Mouse (Mus musculus): Measurements from ENCODE around the gene Car10. TPM values are rescaled to one million over a fixed set of nuclear protein-coding genes. Genes with fewer than 3 reads are reported as not detected.

Car10 gene
- polyA plus RNA-seq, 1 experiment, result not detected

DNA sequence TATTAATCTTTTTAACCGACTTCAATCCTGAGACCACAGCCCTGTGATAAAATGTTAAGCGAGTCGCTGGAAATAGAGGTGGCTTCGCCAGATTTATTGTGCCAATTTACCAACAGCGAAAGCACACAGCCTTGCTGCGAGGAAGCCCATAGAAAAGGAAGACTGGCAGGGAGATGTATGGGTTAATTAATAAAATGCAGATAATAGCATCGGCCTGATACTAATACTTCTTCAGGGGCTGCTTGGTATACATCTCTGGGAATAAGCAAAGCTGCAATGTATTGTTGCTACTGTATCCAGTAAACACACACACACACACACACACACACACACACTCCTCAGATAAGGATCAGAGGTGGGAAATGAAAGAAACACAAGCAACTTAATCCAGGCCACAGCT, 462.7 kb downstream of the Car10 start:
- no peaks in the 10 kb centered on the region for H3K36me3 ChIP-seq (ENCODE audit: control insufficient read depth, insufficient read depth, low read length)
- 79% methylated on average over 7 of the region's 7 CpGs for WGBS
- H3K4me3 ChIP-seq (ENCODE audit: low read depth, low read length), result no peak overlapping the region
- no peak overlapping the region for H3K27ac ChIP-seq (ENCODE audit: insufficient read depth, low read depth, low read length)
- no peaks in the 10 kb centered on the region for H3K27me3 ChIP-seq (ENCODE audit: control insufficient read depth, insufficient read depth, low read length)
- no peaks in the 10 kb centered on the region for H3K4me1 ChIP-seq (ENCODE audit: control insufficient read depth, insufficient read depth, insufficient read length, low read length)
- TF ChIP-seq CTCF (IDR thresholded peaks at IDR 0.05; ENCODE audit: extremely low read depth, insufficient read length, insufficient replicate concordance, low read depth, low read length) (no peak), POLR2A (IDR thresholded peaks at IDR 0.05; ENCODE audit: low read depth, low read length) (no peak)

DNA sequence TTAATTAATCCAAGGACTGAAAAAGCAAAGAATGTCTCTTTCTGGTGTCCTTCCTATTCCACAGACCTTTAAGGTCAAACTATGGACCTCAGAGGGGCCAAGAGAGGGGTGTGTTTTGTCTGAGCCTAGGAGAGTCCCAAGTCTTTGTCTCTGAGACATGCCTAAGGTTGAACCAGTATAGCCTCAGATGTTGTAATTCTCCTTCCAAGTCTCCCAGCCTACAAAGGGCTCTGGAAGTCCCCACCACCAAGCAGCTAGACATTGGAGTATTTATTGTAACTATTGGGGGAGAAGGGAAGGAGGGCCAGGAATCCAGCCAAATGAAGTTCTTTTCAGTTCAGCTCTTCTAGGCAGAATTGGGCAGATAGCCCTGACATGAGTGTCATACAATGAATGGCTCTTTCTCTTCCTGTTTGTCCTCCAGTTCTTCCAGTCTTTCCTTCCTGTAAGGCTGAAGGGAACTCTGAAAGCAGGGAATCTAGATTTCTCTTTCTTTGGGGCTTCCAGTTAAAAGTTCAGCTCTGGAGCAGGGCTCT, 464.6 kb downstream of the Car10 start:
- Histone ChIP-seq H3K27ac (ENCODE audit: insufficient read depth, low read depth, low read length) (no peak overlapping the region), H3K36me3 (ENCODE audit: control insufficient read depth, insufficient read depth, low read length) (no peaks in the 10 kb centered on the region), H3K4me3 (ENCODE audit: low read depth, low read length) (no peak overlapping the region), H3K4me1 (ENCODE audit: control insufficient read depth, insufficient read depth, insufficient read length, low read length) (no peaks in the 10 kb centered on the region), H3K27me3 (ENCODE audit: control insufficient read depth, insufficient read depth, low read length) (no peaks in the 10 kb centered on the region)
- no peak for TF ChIP-seq POLR2A (IDR thresholded peaks at IDR 0.05; ENCODE audit: low read depth, low read length)
- TF ChIP-seq CTCF (IDR thresholded peaks at IDR 0.05; ENCODE audit: extremely low read depth, insufficient read length, insufficient replicate concordance, low read depth, low read length), result no peak

- H3K4me3 ChIP-seq (ENCODE audit: low read depth, low read length), result no peak overlapping the region
- no peaks in the 10 kb centered on the region for H3K27me3 ChIP-seq (ENCODE audit: control insufficient read depth, insufficient read depth, low read length)
- TF ChIP-seq POLR2A (IDR thresholded peaks at IDR 0.05; ENCODE audit: low read depth, low read length) (no peak), CTCF (IDR thresholded peaks at IDR 0.05; ENCODE audit: extremely low read depth, insufficient read length, insufficient replicate concordance, low read depth, low read length) (no peak)
- H3K4me1 ChIP-seq (ENCODE audit: control insufficient read depth, insufficient read depth, insufficient read length, low read length), result no peaks in the 10 kb centered on the region
- WGBS, result 78% methylated on average over 3 of the region's 3 CpGs
- no peak overlapping the region for H3K27ac ChIP-seq (ENCODE audit: insufficient read depth, low read depth, low read length)
- H3K36me3 ChIP-seq (ENCODE audit: control insufficient read depth, insufficient read depth, low read length), result no peaks in the 10 kb centered on the region
These were observed 467.9 kb downstream of the Car10 start for GRCm38 (mm10) chr11:93565756-93566155.

- no peaks in the 10 kb centered on the region for H3K36me3 ChIP-seq (ENCODE audit: control insufficient read depth, insufficient read depth, low read length)
- WGBS, result 80% methylated on average over 11 of the region's 11 CpGs
- H3K4me1 ChIP-seq (ENCODE audit: control insufficient read depth, insufficient read depth, insufficient read length, low read length), result no peaks in the 10 kb centered on the region
- no peaks in the 10 kb centered on the region for H3K27me3 ChIP-seq (ENCODE audit: control insufficient read depth, insufficient read depth, low read length)
- H3K27ac ChIP-seq (ENCODE audit: insufficient read depth, low read depth, low read length), result no peak overlapping the region
- H3K4me3 ChIP-seq (ENCODE audit: low read depth, low read length), result no peak overlapping the region
- no peak for TF ChIP-seq CTCF (IDR thresholded peaks at IDR 0.05; ENCODE audit: extremely low read depth, insufficient read length, insufficient replicate concordance, low read depth, low read length)
- TF ChIP-seq POLR2A (IDR thresholded peaks at IDR 0.05; ENCODE audit: low read depth, low read length), result no peak
These were observed 474.3 kb downstream of the Car10 start for GRCm38 (mm10) chr11:93571917-93572641.

GRCm38 (mm10) chr11:93577441-93577840, 479.6 kb downstream of the Car10 start:
- 77% methylated on average over 2 of the region's 2 CpGs for WGBS
- H3K4me3 ChIP-seq (ENCODE audit: low read depth, low read length), result no peak overlapping the region
- no peaks in the 10 kb centered on the region for H3K27me3 ChIP-seq (ENCODE audit: control insufficient read depth, insufficient read depth, low read length)
- TF ChIP-seq CTCF (IDR thresholded peaks at IDR 0.05; ENCODE audit: extremely low read depth, insufficient read length, insufficient replicate concordance, low read depth, low read length), result no peak
- TF ChIP-seq POLR2A (IDR thresholded peaks at IDR 0.05; ENCODE audit: low read depth, low read length), result no peak
- H3K36me3 ChIP-seq (ENCODE audit: control insufficient read depth, insufficient read depth, low read length), result no peaks in the 10 kb centered on the region
- H3K27ac ChIP-seq (ENCODE audit: insufficient read depth, low read depth, low read length), result no peak overlapping the region
- no peaks in the 10 kb centered on the region for H3K4me1 ChIP-seq (ENCODE audit: control insufficient read depth, insufficient read depth, insufficient read length, low read length)

DNA sequence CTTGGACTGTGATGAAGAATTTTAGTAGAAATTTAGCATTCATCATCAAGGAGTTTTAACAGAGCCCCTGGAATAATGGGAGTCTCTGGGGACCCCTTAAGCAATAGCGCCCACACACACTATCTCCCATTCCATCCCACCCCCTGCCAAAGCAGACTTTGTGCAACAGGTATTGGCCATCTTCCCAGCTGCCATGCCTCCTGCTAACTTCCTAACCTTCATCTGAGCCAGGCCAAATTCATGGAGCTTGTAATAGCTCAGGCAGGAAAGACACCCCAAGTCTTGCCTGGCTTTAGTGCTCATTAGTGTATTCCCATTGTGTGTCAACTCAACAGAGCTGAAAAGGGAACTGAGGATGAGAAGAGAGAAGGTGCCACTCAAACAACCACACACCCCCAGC, 481.8 kb downstream of the Car10 start:
- WGBS, result 94% methylated on average over 1 of the region's 1 CpGs
- Histone ChIP-seq H3K27ac (ENCODE audit: insufficient read depth, low read depth, low read length) (no peak overlapping the region), H3K4me1 (ENCODE audit: control insufficient read depth, insufficient read depth, insufficient read length, low read length) (no peaks in the 10 kb centered on the region), H3K36me3 (ENCODE audit: control insufficient read depth, insufficient read depth, low read length) (no peaks in the 10 kb centered on the region), H3K4me3 (ENCODE audit: low read depth, low read length) (no peak overlapping the region), H3K27me3 (ENCODE audit: control insufficient read depth, insufficient read depth, low read length) (no peaks in the 10 kb centered on the region)
- TF ChIP-seq CTCF (IDR thresholded peaks at IDR 0.05; ENCODE audit: extremely low read depth, insufficient read length, insufficient replicate concordance, low read depth, low read length) (no peak), POLR2A (IDR thresholded peaks at IDR 0.05; ENCODE audit: low read depth, low read length) (no peak)

DNA sequence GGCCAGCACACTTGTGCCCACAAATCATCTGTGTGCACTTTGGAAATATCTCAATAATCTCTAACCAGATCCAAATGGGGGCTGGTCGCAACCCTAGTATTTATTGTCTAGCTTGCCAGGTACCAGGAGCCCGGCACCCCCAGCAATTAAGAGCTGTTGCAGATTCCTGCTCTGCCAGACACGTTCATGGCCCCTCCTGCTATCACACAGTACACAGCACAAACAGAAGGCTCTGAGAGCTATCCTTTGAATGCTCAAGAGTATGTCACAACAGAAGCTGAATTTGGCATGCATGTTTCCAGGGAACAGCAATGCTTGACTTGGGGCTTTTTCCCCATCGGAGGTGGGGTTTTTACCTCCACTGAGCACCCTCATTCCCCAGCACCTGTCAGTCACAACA, 483.5 kb downstream of the Car10 start:
- no peak overlapping the region for H3K4me3 ChIP-seq (ENCODE audit: low read depth, low read length)
- TF ChIP-seq POLR2A (IDR thresholded peaks at IDR 0.05; ENCODE audit: low read depth, low read length), result no peak
- TF ChIP-seq CTCF (IDR thresholded peaks at IDR 0.05; ENCODE audit: extremely low read depth, insufficient read length, insufficient replicate concordance, low read depth, low read length), result no peak
- no peaks in the 10 kb centered on the region for H3K4me1 ChIP-seq (ENCODE audit: control insufficient read depth, insufficient read depth, insufficient read length, low read length)
- no peaks in the 10 kb centered on the region for H3K27me3 ChIP-seq (ENCODE audit: control insufficient read depth, insufficient read depth, low read length)
- no peak overlapping the region for H3K27ac ChIP-seq (ENCODE audit: insufficient read depth, low read depth, low read length)
- WGBS, result 38% methylated on average over 4 of the region's 4 CpGs
- no peaks in the 10 kb centered on the region for H3K36me3 ChIP-seq (ENCODE audit: control insufficient read depth, insufficient read depth, low read length)

Measured in small intestine, adult 2 months (tissue).